11 mouse cellular contexts compared by ENCODE assay signal in genomic region chr12:24929043-24929442, GRCm38 (mm10). TPM values are rescaled to one million over a fixed set of nuclear protein-coding genes. Genes with fewer than 3 reads are reported as not detected.
DNase-seq lines count a peak whose midpoint lies in the region; ATAC-seq and TF ChIP-seq lines count a peak whose summit lies in the region.
"Had no signal": no experiment of that assay in that cellular context is flagged by ENCODE, and none has a peak within 500 bp of the region (broad histone marks: within the 10 kb centered on the region; RNA-seq: fewer than 3 reads in every experiment).

No protein-coding gene starts in this region.

- H3K4me2 ChIP-seq in embryonic facial prominence, embryonic 14.5 days (ENCODE audit: low read depth, low read length) = no peak overlapping the region
- H3K4me2 ChIP-seq in hindbrain, embryonic 15.5 days = no peak overlapping the region
- no peak overlapping the region for H3K4me2 ChIP-seq in neural tube, embryonic 14.5 days (ENCODE audit: low read depth, low read length)
- H3K4me2 ChIP-seq: heart, embryonic 15.5 days; liver, embryonic 13.5 days had no signal

- H3K36me3 ChIP-seq in embryonic facial prominence, embryonic 14.5 days (ENCODE audit: control insufficient read depth, insufficient read depth, low read length) = 0 out of 2 replicates have a peak, but pooled peaks cover 8% of the 10 kb centered on the region
- peaks cover 40% of the 10 kb centered on the region for H3K36me3 ChIP-seq in embryonic facial prominence, embryonic 10.5 days (replicated peaks)
- peaks cover 7% of the 10 kb centered on the region for H3K36me3 ChIP-seq in hindbrain, embryonic 15.5 days
- H3K36me3 ChIP-seq in neural tube, embryonic 14.5 days (ENCODE audit: control insufficient read depth, insufficient read depth, low read length) = no peaks in the 10 kb centered on the region
- H3K36me3 ChIP-seq: heart, embryonic 15.5 days; liver, embryonic 13.5 days had no signal

- no peaks in the 10 kb centered on the region for H3K27me3 ChIP-seq in embryonic facial prominence, embryonic 14.5 days (replicated peaks; ENCODE audit: control insufficient read depth, insufficient read depth, low read length)
- no peaks in the 10 kb centered on the region for H3K27me3 ChIP-seq in embryonic facial prominence, embryonic 10.5 days (replicated peaks; ENCODE audit: low read depth, poor library complexity, severe bottlenecking)
- no peaks in the 10 kb centered on the region for H3K27me3 ChIP-seq in hindbrain, embryonic 15.5 days
- H3K27me3 ChIP-seq in neural tube, embryonic 14.5 days (ENCODE audit: control insufficient read depth, insufficient read depth, low read length) = no peaks in the 10 kb centered on the region
- H3K27me3 ChIP-seq: heart, embryonic 15.5 days had no signal

- no peak for ATAC-seq in embryonic facial prominence, embryonic 14.5 days (ENCODE audit: low read depth)
- no peak for ATAC-seq in hindbrain, embryonic 15.5 days (ENCODE audit: low FRiP score, low read depth)
- ATAC-seq in neural tube, embryonic 14.5 days (ENCODE audit: low read depth) = peak; percentile 39; the same call in 1 of the 2 replicates

- no peak for DNase-seq in embryonic facial prominence, embryonic 14.5 days (ENCODE audit: low spot score)
- no peak for DNase-seq in embryonic facial prominence, embryonic 10.5 days (ENCODE audit: low spot score)
- DNase-seq in layer of hippocampus, adult 2 months (ENCODE audit: low spot score in 2 of 2) = no peak
- no peak for DNase-seq in layer of hippocampus, adult 9-10 months (ENCODE audit: low spot score)
- DNase-seq in spleen, postnatal 10 days (ENCODE audit: low spot score in 2 of 2) = no peak
- no peak for DNase-seq in retina, postnatal 1 day
- DNase-seq: adrenal gland, postnatal 14 days; liver, embryonic 13.5 days had no signal

- no peak overlapping the region for H3K9ac ChIP-seq in embryonic facial prominence, embryonic 14.5 days (ENCODE audit: low read depth, low read length)
- no peak overlapping the region for H3K9ac ChIP-seq in hindbrain, embryonic 15.5 days
- H3K9ac ChIP-seq in neural tube, embryonic 14.5 days (replicated peaks; ENCODE audit: low read depth, low read length) = no peak overlapping the region
- H3K9ac ChIP-seq: heart, embryonic 15.5 days; liver, embryonic 13.5 days had no signal

- H3K4me3 ChIP-seq in embryonic facial prominence, embryonic 14.5 days (ENCODE audit: low read depth, low read length) = no peak overlapping the region
- no peak overlapping the region for H3K4me3 ChIP-seq in embryonic facial prominence, embryonic 10.5 days
- H3K4me3 ChIP-seq in layer of hippocampus, adult 2 months = no peak overlapping the region
- H3K4me3 ChIP-seq in hindbrain, embryonic 15.5 days = no peak overlapping the region
- no peak overlapping the region for H3K4me3 ChIP-seq in neural tube, embryonic 14.5 days (ENCODE audit: low read depth, low read length)
- H3K4me3 ChIP-seq: heart, embryonic 15.5 days; liver, embryonic 13.5 days had no signal

- 0 out of 2 replicates have a peak overlapping the region, but pooled peaks have one; percentile 6 for H3K27ac ChIP-seq in embryonic facial prominence, embryonic 14.5 days (replicated peaks; ENCODE audit: low read depth, low read length)
- no peak overlapping the region for H3K27ac ChIP-seq in embryonic facial prominence, embryonic 10.5 days (replicated peaks)
- peak overlapping the region; percentile 68 for H3K27ac ChIP-seq in layer of hippocampus, adult 2 months
- H3K27ac ChIP-seq in hindbrain, embryonic 15.5 days (replicated peaks) = peak overlapping the region; percentile 66
- H3K27ac ChIP-seq in neural tube, embryonic 14.5 days (ENCODE audit: low read depth, low read length) = peak overlapping the region; percentile 55
- H3K27ac ChIP-seq: liver, embryonic 13.5 days had no signal

- TF ChIP-seq CTCF in layer of hippocampus, adult 2 months (conservative IDR thresholded peaks at IDR 0.05) = no peak

- H3K9me3 ChIP-seq in embryonic facial prominence, embryonic 14.5 days (ENCODE audit: control insufficient read depth, low read length) = no peaks in the 10 kb centered on the region
- no peaks in the 10 kb centered on the region for H3K9me3 ChIP-seq in embryonic facial prominence, embryonic 10.5 days
- no peaks in the 10 kb centered on the region for H3K9me3 ChIP-seq in hindbrain, embryonic 15.5 days
- H3K9me3 ChIP-seq in neural tube, embryonic 14.5 days (ENCODE audit: control insufficient read depth, low read length) = no peaks in the 10 kb centered on the region
- H3K9me3 ChIP-seq: heart, embryonic 15.5 days; liver, embryonic 13.5 days had no signal

- H3K4me1 ChIP-seq in embryonic facial prominence, embryonic 14.5 days (ENCODE audit: control insufficient read depth, insufficient read depth, low read length) = 0 out of 2 replicates have a peak, but pooled peaks cover 3% of the 10 kb centered on the region
- H3K4me1 ChIP-seq in embryonic facial prominence, embryonic 10.5 days = peaks cover 17% of the 10 kb centered on the region
- H3K4me1 ChIP-seq in hindbrain, embryonic 15.5 days (replicated peaks) = peaks cover 25% of the 10 kb centered on the region
- H3K4me1 ChIP-seq in neural tube, embryonic 14.5 days (ENCODE audit: control insufficient read depth, insufficient read depth, low read length) = peaks cover 10% of the 10 kb centered on the region; the same call in 1 of the 2 replicates

- WGBS in embryonic facial prominence, embryonic 14.5 days = 83% methylated on average over 7 of the region's 7 CpGs
- WGBS in embryonic facial prominence, embryonic 10.5 days = 91% methylated on average over 7 of the region's 7 CpGs
- WGBS in hindbrain, embryonic 15.5 days = 57% methylated on average over 7 of the region's 7 CpGs
- 54% methylated on average over 7 of the region's 7 CpGs for WGBS in neural tube, embryonic 14.5 days

RNA-seq across cellular contexts. Expression of gene Kidins220, which starts 45.7 kb away (rescaled TPM):
- polyA plus RNA-seq in embryonic facial prominence, embryonic 14.5 days (2014; fragmentation: Nextera tagmentation; extraction: Ambion mirVana) = 38.4 and 42.1 TPM in 2 replicates
- polyA plus RNA-seq in embryonic facial prominence, embryonic 10.5 days (2016; fragmentation: Nextera tagmentation; extraction: Ambion mirVana) = 18.9 and 19.0 TPM in 2 replicates
- total RNA-seq in layer of hippocampus, adult 2 months (2021) = 100 to 1,000 TPM; 353 to 363 TPM
- 127 and 140 TPM in 2 replicates for polyA plus RNA-seq in hindbrain, embryonic 15.5 days (2015; fragmentation: Nextera tagmentation; extraction: Ambion mirVana)
- 171 and 197 TPM in 2 replicates for polyA plus RNA-seq in neural tube, embryonic 14.5 days (2014; fragmentation: Nextera tagmentation; extraction: Ambion mirVana)
